Mouse (Mus musculus) gastrocnemius, adult 2 months (tissue): Measurements from ENCODE around the gene Atp8b4. TPM values are rescaled to one million over a fixed set of nuclear protein-coding genes. Genes with fewer than 3 reads are reported as not detected.

Experiments
- DNase-seq: peaks from one replicate; pipeline ENCODE4 v3.0.0; 2022
- H3K27ac ChIP-seq: fragments of 200-600 bp; 2 replicates; pipeline ENCODE4 v1.8.1; 2022; ENCODE audit warnings: mild to moderate bottlenecking
- H3K4me3 ChIP-seq: fragments of 200-600 bp; 2 replicates; pipeline ENCODE4 v1.8.1; 2022; ENCODE audit warnings: mild to moderate bottlenecking, moderate library complexity
- CTCF ChIP-seq: fragments of 200-600 bp; IDR thresholded peaks from 2 replicates; pipeline ENCODE4 v1.8.1; 2022; ENCODE audit warnings: antibody characterized with exemption, mild to moderate bottlenecking, moderate library complexity
- intact Hi-C: fragments of 180-260 bp; cut with DNase I; formaldehyde crosslinking; loops from one replicate; pipeline ENCODE4 v1.15.1; 2025
- total RNA-seq, 2 experiments: library from RNA; stranded (reverse); gene quantifications; 2 replicates each; pipeline ENCODE4 v1.2.3; 2021

Atp8b4 gene
- total RNA-seq, 2 experiments from 2014 or later, result 0.11 to 0.13 TPM

- no peak overlapping the region for H3K4me3 ChIP-seq
- no peak for DNase-seq
- H3K27ac ChIP-seq, result no peak overlapping the region
- intact Hi-C loops, result loop anchor here (2.0 to 10.0 kb wide), 4 partner anchors 157 to 865 kb away; no protein-coding TSS in a partner anchor
- no peak for TF ChIP-seq CTCF
Observed at GRCm38 (mm10) chr2:126519872-126520581, 19.6 kb upstream of the Atp8b4 start.

GRCm38 (mm10) chr2:126515069-126515826 is 14.8 kb upstream of the Atp8b4 start:
- intact Hi-C loops, result no loop called here
- TF ChIP-seq CTCF, result no peak
- no peak for DNase-seq
- H3K27ac ChIP-seq, result no peak overlapping the region
- H3K4me3 ChIP-seq, result no peak overlapping the region

- no peak for TF ChIP-seq CTCF
- intact Hi-C loops, result no loop called here
- no peak for DNase-seq
- Histone ChIP-seq H3K4me3 (no peak overlapping the region), H3K27ac (no peak overlapping the region)
Observed at GRCm38 (mm10) chr2:126508228-126508627, 7.8 kb upstream of the Atp8b4 start.

- TF ChIP-seq CTCF, result no peak
- DNase-seq, result no peak
- intact Hi-C loops, result no loop called here
- Histone ChIP-seq H3K4me3 (no peak overlapping the region), H3K27ac (no peak overlapping the region)
Observed at GRCm38 (mm10) chr2:126507477-126507876, 7.0 kb upstream of the Atp8b4 start.

- intact Hi-C loops, result no loop called here
- peak; percentile 46 for DNase-seq
- Histone ChIP-seq H3K27ac (peak overlapping the region; percentile 46), H3K4me3 (no peak overlapping the region)
- no peak for TF ChIP-seq CTCF
Observed at GRCm38 (mm10) chr2:126505156-126505555, 4.7 kb upstream of the Atp8b4 start.

GRCm38 (mm10) chr2:126499730-126500129 is 744 bp downstream of the Atp8b4 start:
- H3K27ac ChIP-seq, result peak overlapping the region; percentile 35; the same call in 1 of the 2 replicates
- no peak for DNase-seq
- intact Hi-C loops, result no loop called here
- peak overlapping the region; percentile 47 for H3K4me3 ChIP-seq
- no peak for TF ChIP-seq CTCF

- Histone ChIP-seq H3K27ac (no peak overlapping the region), H3K4me3 (peak overlapping the region; percentile 47; the same call in 1 of the 2 replicates)
- no peak for TF ChIP-seq CTCF
- DNase-seq, result no peak
- intact Hi-C loops, result no loop called here
Observed at GRCm38 (mm10) chr2:126498761-126499452, 1.6 kb downstream of the Atp8b4 start.

GRCm38 (mm10) chr2:126496838-126497237 is 3.6 kb downstream of the Atp8b4 start:
- intact Hi-C loops, result no loop called here
- Histone ChIP-seq H3K27ac (no peak overlapping the region), H3K4me3 (no peak overlapping the region)
- TF ChIP-seq CTCF, result no peak
- no peak for DNase-seq

- no peak for DNase-seq
- no peak overlapping the region for H3K27ac ChIP-seq
- no peak for TF ChIP-seq CTCF
- no peak overlapping the region for H3K4me3 ChIP-seq
- intact Hi-C loops, result no loop called here
Observed at GRCm38 (mm10) chr2:126495832-126496695, 4.4 kb downstream of the Atp8b4 start.

- Histone ChIP-seq H3K4me3 (no peak overlapping the region), H3K27ac (no peak overlapping the region)
- TF ChIP-seq CTCF, result no peak
- intact Hi-C loops, result no loop called here
- DNase-seq, result no peak
Observed at GRCm38 (mm10) chr2:126495230-126495629, 5.2 kb downstream of the Atp8b4 start.

- intact Hi-C loops, result no loop called here
- DNase-seq, result no peak
- Histone ChIP-seq H3K4me3 (no peak overlapping the region), H3K27ac (no peak overlapping the region)
- no peak for TF ChIP-seq CTCF
Observed at GRCm38 (mm10) chr2:126493306-126493705, 7.2 kb downstream of the Atp8b4 start.

- intact Hi-C loops, result no loop called here
- Histone ChIP-seq H3K4me3 (no peak overlapping the region), H3K27ac (no peak overlapping the region)
- no peak for DNase-seq
- no peak for TF ChIP-seq CTCF
Observed at GRCm38 (mm10) chr2:126492713-126493112, 7.8 kb downstream of the Atp8b4 start.
